Mouse (Mus musculus): ENCODE measurements around the gene Cd300lg. TPM values are rescaled to one million over a fixed set of nuclear protein-coding genes. Genes with fewer than 3 reads are reported as not detected.

Cd300lg gene
- polyA plus RNA-seq, 1 experiment: 2.7 TPM

GRCm38 (mm10) chr11:102004251-102004650, 37.1 kb upstream of the Cd300lg start:
- Histone ChIP-seq H3K4me3 (ENCODE audit: control insufficient read depth, low read depth, low read length) (no peak overlapping the region), H3K4me1 (ENCODE audit: control insufficient read depth, insufficient read depth, low read length) (no peaks in the 10 kb centered on the region), H3K36me3 (ENCODE audit: control insufficient read depth, insufficient read depth, low read length) (no peaks in the 10 kb centered on the region), H3K27ac (ENCODE audit: control insufficient read depth, insufficient read depth, low read depth, low read length) (no peak overlapping the region), H3K27me3 (ENCODE audit: control insufficient read depth, insufficient read depth, low read length) (no peaks in the 10 kb centered on the region)
- peak; percentile 82; the same call in 1 of the 2 replicates for TF ChIP-seq CTCF (IDR thresholded peaks at IDR 0.05; ENCODE audit: control insufficient read depth, insufficient read depth, insufficient replicate concordance, low read depth, low read length)
- TF ChIP-seq POLR2A (IDR thresholded peaks at IDR 0.05; ENCODE audit: control insufficient read depth, low read depth, low read length): no peak

GRCm38 (mm10) chr11:102006271-102006670, 35.0 kb upstream of the Cd300lg start:
- Histone ChIP-seq H3K27ac (ENCODE audit: control insufficient read depth, insufficient read depth, low read depth, low read length) (no peak overlapping the region), H3K27me3 (ENCODE audit: control insufficient read depth, insufficient read depth, low read length) (no peaks in the 10 kb centered on the region), H3K36me3 (ENCODE audit: control insufficient read depth, insufficient read depth, low read length) (no peaks in the 10 kb centered on the region), H3K4me1 (ENCODE audit: control insufficient read depth, insufficient read depth, low read length) (no peaks in the 10 kb centered on the region), H3K4me3 (ENCODE audit: control insufficient read depth, low read depth, low read length) (no peak overlapping the region)
- TF ChIP-seq POLR2A (IDR thresholded peaks at IDR 0.05; ENCODE audit: control insufficient read depth, low read depth, low read length): no peak
- TF ChIP-seq CTCF (IDR thresholded peaks at IDR 0.05; ENCODE audit: control insufficient read depth, insufficient read depth, insufficient replicate concordance, low read depth, low read length): no peak

- Histone ChIP-seq H3K36me3 (ENCODE audit: control insufficient read depth, insufficient read depth, low read length) (no peaks in the 10 kb centered on the region), H3K27me3 (ENCODE audit: control insufficient read depth, insufficient read depth, low read length) (no peaks in the 10 kb centered on the region), H3K4me1 (ENCODE audit: control insufficient read depth, insufficient read depth, low read length) (no peaks in the 10 kb centered on the region), H3K27ac (ENCODE audit: control insufficient read depth, insufficient read depth, low read depth, low read length) (no peak overlapping the region), H3K4me3 (ENCODE audit: control insufficient read depth, low read depth, low read length) (no peak overlapping the region)
- no peak for TF ChIP-seq POLR2A (IDR thresholded peaks at IDR 0.05; ENCODE audit: control insufficient read depth, low read depth, low read length)
- TF ChIP-seq CTCF (IDR thresholded peaks at IDR 0.05; ENCODE audit: control insufficient read depth, insufficient read depth, insufficient replicate concordance, low read depth, low read length): no peak
These were observed 34.6 kb upstream of the Cd300lg start for GRCm38 (mm10) chr11:102006688-102007087.

GRCm38 (mm10) chr11:102008372-102008771, 32.9 kb upstream of the Cd300lg start:
- Histone ChIP-seq H3K27ac (ENCODE audit: control insufficient read depth, insufficient read depth, low read depth, low read length) (no peak overlapping the region), H3K27me3 (ENCODE audit: control insufficient read depth, insufficient read depth, low read length) (no peaks in the 10 kb centered on the region), H3K36me3 (ENCODE audit: control insufficient read depth, insufficient read depth, low read length) (no peaks in the 10 kb centered on the region), H3K4me3 (ENCODE audit: control insufficient read depth, low read depth, low read length) (no peak overlapping the region), H3K4me1 (ENCODE audit: control insufficient read depth, insufficient read depth, low read length) (no peaks in the 10 kb centered on the region)
- TF ChIP-seq CTCF (IDR thresholded peaks at IDR 0.05; ENCODE audit: control insufficient read depth, insufficient read depth, insufficient replicate concordance, low read depth, low read length) (no peak), POLR2A (IDR thresholded peaks at IDR 0.05; ENCODE audit: control insufficient read depth, low read depth, low read length) (no peak)

GRCm38 (mm10) chr11:102008954-102009637, 32.2 kb upstream of the Cd300lg start:
- Histone ChIP-seq H3K36me3 (ENCODE audit: control insufficient read depth, insufficient read depth, low read length) (no peaks in the 10 kb centered on the region), H3K27me3 (ENCODE audit: control insufficient read depth, insufficient read depth, low read length) (no peaks in the 10 kb centered on the region), H3K4me1 (ENCODE audit: control insufficient read depth, insufficient read depth, low read length) (no peaks in the 10 kb centered on the region), H3K27ac (ENCODE audit: control insufficient read depth, insufficient read depth, low read depth, low read length) (no peak overlapping the region), H3K4me3 (ENCODE audit: control insufficient read depth, low read depth, low read length) (no peak overlapping the region)
- TF ChIP-seq CTCF (IDR thresholded peaks at IDR 0.05; ENCODE audit: control insufficient read depth, insufficient read depth, insufficient replicate concordance, low read depth, low read length): no peak
- TF ChIP-seq POLR2A (IDR thresholded peaks at IDR 0.05; ENCODE audit: control insufficient read depth, low read depth, low read length): no peak

GRCm38 (mm10) chr11:102010140-102010539, 31.2 kb upstream of the Cd300lg start:
- no peak overlapping the region for H3K27ac ChIP-seq (ENCODE audit: control insufficient read depth, insufficient read depth, low read depth, low read length)
- no peaks in the 10 kb centered on the region for H3K27me3 ChIP-seq (ENCODE audit: control insufficient read depth, insufficient read depth, low read length)
- TF ChIP-seq CTCF (IDR thresholded peaks at IDR 0.05; ENCODE audit: control insufficient read depth, insufficient read depth, insufficient replicate concordance, low read depth, low read length): no peak
- no peak for TF ChIP-seq POLR2A (IDR thresholded peaks at IDR 0.05; ENCODE audit: control insufficient read depth, low read depth, low read length)
- H3K4me3 ChIP-seq (ENCODE audit: control insufficient read depth, low read depth, low read length): no peak overlapping the region
- H3K4me1 ChIP-seq (ENCODE audit: control insufficient read depth, insufficient read depth, low read length): no peaks in the 10 kb centered on the region
- no peaks in the 10 kb centered on the region for H3K36me3 ChIP-seq (ENCODE audit: control insufficient read depth, insufficient read depth, low read length)

- H3K4me3 ChIP-seq (ENCODE audit: control insufficient read depth, low read depth, low read length): no peak overlapping the region
- no peak overlapping the region for H3K27ac ChIP-seq (ENCODE audit: control insufficient read depth, insufficient read depth, low read depth, low read length)
- H3K4me1 ChIP-seq (ENCODE audit: control insufficient read depth, insufficient read depth, low read length): no peaks in the 10 kb centered on the region
- no peaks in the 10 kb centered on the region for H3K27me3 ChIP-seq (ENCODE audit: control insufficient read depth, insufficient read depth, low read length)
- H3K36me3 ChIP-seq (ENCODE audit: control insufficient read depth, insufficient read depth, low read length): no peaks in the 10 kb centered on the region
- TF ChIP-seq POLR2A (IDR thresholded peaks at IDR 0.05; ENCODE audit: control insufficient read depth, low read depth, low read length) (no peak), CTCF (IDR thresholded peaks at IDR 0.05; ENCODE audit: control insufficient read depth, insufficient read depth, insufficient replicate concordance, low read depth, low read length) (no peak)
These were observed 29.8 kb upstream of the Cd300lg start for GRCm38 (mm10) chr11:102011510-102011909.

All from testis, adult 2 months (tissue).